Mouse (Mus musculus): ENCODE measurements around the gene Tfpi. TPM values are rescaled to one million over a fixed set of nuclear protein-coding genes. Genes with fewer than 3 reads are reported as not detected.

Gene Tfpi
- total and polyA plus RNA-seq, 2 experiments from 2014 or later = 10.4 to 13.2 TPM

DNA sequence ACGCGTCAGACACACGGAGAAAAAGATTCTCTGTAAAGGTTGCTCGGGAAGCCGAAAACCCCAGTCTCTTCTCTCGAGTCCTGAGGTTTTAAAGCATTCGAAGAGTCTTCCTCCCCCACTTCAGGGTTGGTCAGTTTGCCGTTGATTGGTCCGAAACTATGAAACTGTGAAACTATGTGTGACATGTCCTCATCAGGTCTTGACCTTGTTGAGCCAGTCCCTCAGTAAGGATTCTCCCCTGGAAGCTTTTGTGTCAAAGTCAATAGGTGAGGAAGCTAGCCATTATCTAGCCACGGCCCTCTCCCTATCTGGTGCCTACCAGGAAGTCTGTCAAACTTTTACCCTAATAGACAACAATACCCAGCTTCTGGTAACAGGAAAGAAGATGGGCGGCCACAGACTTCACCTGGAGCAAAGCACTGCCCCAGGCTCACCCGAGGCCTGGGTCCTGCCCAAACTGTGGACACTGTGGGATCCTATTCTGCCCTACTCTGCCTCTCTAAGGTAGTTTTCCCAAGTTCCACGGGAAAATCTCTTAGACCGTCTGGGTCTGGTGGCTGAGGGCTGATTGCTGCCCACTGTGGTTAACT, 2.5 kb downstream of the Tfpi start:
- Histone ChIP-seq H3K4me3 (ENCODE audit: low read depth, low read length) (no peak overlapping the region), H3K36me3 (ENCODE audit: insufficient read depth, low read length) (no peaks in the 10 kb centered on the region), H3K27me3 (ENCODE audit: insufficient read depth, low read length) (no peaks in the 10 kb centered on the region), H3K4me2 (ENCODE audit: low read depth, low read length, poor library complexity, severe bottlenecking) (no peak overlapping the region), H3K27ac (ENCODE audit: low read depth, low read length) (no peak overlapping the region), H3K9me3 (ENCODE audit: low read length) (no peaks in the 10 kb centered on the region), H3K4me1 (ENCODE audit: insufficient read depth, low read length) (no peaks in the 10 kb centered on the region), H3K9ac (replicated peaks; ENCODE audit: low read length, poor library complexity, severe bottlenecking) (no peak overlapping the region)
- WGBS = 72% methylated on average over 14 of the region's 14 CpGs
- DNase-seq (ENCODE audit: low spot score) (no peak), ATAC-seq (ENCODE audit: low FRiP score) (no peak)
- no peak for TF ChIP-seq CTCF (IDR thresholded peaks at IDR 0.05)

- ATAC-seq (ENCODE audit: low FRiP score) (no peak), DNase-seq (ENCODE audit: low spot score) (no peak)
- Histone ChIP-seq H3K9ac (replicated peaks; ENCODE audit: low read length, poor library complexity, severe bottlenecking) (no peak overlapping the region), H3K9me3 (ENCODE audit: low read length) (no peaks in the 10 kb centered on the region), H3K4me3 (ENCODE audit: low read depth, low read length) (no peak overlapping the region), H3K4me1 (ENCODE audit: insufficient read depth, low read length) (no peaks in the 10 kb centered on the region), H3K27me3 (ENCODE audit: insufficient read depth, low read length) (no peaks in the 10 kb centered on the region), H3K4me2 (ENCODE audit: low read depth, low read length, poor library complexity, severe bottlenecking) (no peak overlapping the region), H3K36me3 (ENCODE audit: insufficient read depth, low read length) (no peaks in the 10 kb centered on the region), H3K27ac (ENCODE audit: low read depth, low read length) (no peak overlapping the region)
- WGBS = 89% methylated on average over 4 of the region's 4 CpGs
- no peak for TF ChIP-seq CTCF (IDR thresholded peaks at IDR 0.05)
Observed at GRCm38 (mm10) chr2:84467391-84467790, 9.2 kb downstream of the Tfpi start.

GRCm38 (mm10) chr2:84464956-84465355, 11.6 kb downstream of the Tfpi start:
- ATAC-seq (ENCODE audit: low FRiP score) = no peak
- H3K27me3 ChIP-seq (ENCODE audit: insufficient read depth, low read length) = no peaks in the 10 kb centered on the region
- no peaks in the 10 kb centered on the region for H3K4me1 ChIP-seq (ENCODE audit: insufficient read depth, low read length)
- no peak overlapping the region for H3K27ac ChIP-seq (ENCODE audit: low read depth, low read length)
- no peak for DNase-seq (ENCODE audit: low spot score)
- H3K36me3 ChIP-seq (ENCODE audit: insufficient read depth, low read length) = no peaks in the 10 kb centered on the region
- WGBS = 48% methylated on average over 7 of the region's 7 CpGs
- no peak overlapping the region for H3K9ac ChIP-seq (replicated peaks; ENCODE audit: low read length, poor library complexity, severe bottlenecking)
- TF ChIP-seq CTCF (IDR thresholded peaks at IDR 0.05) = no peak
- H3K4me3 ChIP-seq (ENCODE audit: low read depth, low read length) = no peak overlapping the region
- H3K9me3 ChIP-seq (ENCODE audit: low read length) = no peaks in the 10 kb centered on the region
- H3K4me2 ChIP-seq (ENCODE audit: low read depth, low read length, poor library complexity, severe bottlenecking) = no peak overlapping the region

GRCm38 (mm10) chr2:84462411-84462810, 14.2 kb downstream of the Tfpi start:
- no peaks in the 10 kb centered on the region for H3K27me3 ChIP-seq (ENCODE audit: insufficient read depth, low read length)
- no peak overlapping the region for H3K4me3 ChIP-seq (ENCODE audit: low read depth, low read length)
- TF ChIP-seq CTCF (IDR thresholded peaks at IDR 0.05) = no peak
- no peaks in the 10 kb centered on the region for H3K36me3 ChIP-seq (ENCODE audit: insufficient read depth, low read length)
- H3K4me2 ChIP-seq (ENCODE audit: low read depth, low read length, poor library complexity, severe bottlenecking) = no peak overlapping the region
- no peaks in the 10 kb centered on the region for H3K4me1 ChIP-seq (ENCODE audit: insufficient read depth, low read length)
- no peak overlapping the region for H3K9ac ChIP-seq (replicated peaks; ENCODE audit: low read length, poor library complexity, severe bottlenecking)
- DNase-seq (ENCODE audit: low spot score) (no peak), ATAC-seq (ENCODE audit: low FRiP score) (no peak)
- WGBS = 94% methylated on average over 3 of the region's 3 CpGs
- H3K9me3 ChIP-seq (ENCODE audit: low read length) = no peaks in the 10 kb centered on the region
- H3K27ac ChIP-seq (ENCODE audit: low read depth, low read length) = no peak overlapping the region

- Histone ChIP-seq H3K4me1 (ENCODE audit: insufficient read depth, low read length) (no peaks in the 10 kb centered on the region), H3K4me2 (ENCODE audit: low read depth, low read length, poor library complexity, severe bottlenecking) (no peak overlapping the region), H3K4me3 (ENCODE audit: low read depth, low read length) (no peak overlapping the region), H3K9me3 (ENCODE audit: low read length) (no peaks in the 10 kb centered on the region), H3K36me3 (ENCODE audit: insufficient read depth, low read length) (no peaks in the 10 kb centered on the region), H3K9ac (replicated peaks; ENCODE audit: low read length, poor library complexity, severe bottlenecking) (no peak overlapping the region), H3K27ac (ENCODE audit: low read depth, low read length) (no peak overlapping the region), H3K27me3 (ENCODE audit: insufficient read depth, low read length) (no peaks in the 10 kb centered on the region)
- ATAC-seq (ENCODE audit: low FRiP score) (no peak), DNase-seq (ENCODE audit: low spot score) (no peak)
- 66% methylated on average over 11 of the region's 11 CpGs for WGBS
- no peak for TF ChIP-seq CTCF (IDR thresholded peaks at IDR 0.05)
Observed at GRCm38 (mm10) chr2:84459651-84460177, 16.9 kb downstream of the Tfpi start.

GRCm38 (mm10) chr2:84457221-84457620, 19.4 kb downstream of the Tfpi start:
- no peak for TF ChIP-seq CTCF (IDR thresholded peaks at IDR 0.05)
- no peaks in the 10 kb centered on the region for H3K9me3 ChIP-seq (ENCODE audit: low read length)
- DNase-seq (ENCODE audit: low spot score) = no peak
- H3K4me2 ChIP-seq (ENCODE audit: low read depth, low read length, poor library complexity, severe bottlenecking) = no peak overlapping the region
- ATAC-seq (ENCODE audit: low FRiP score) = no peak
- H3K36me3 ChIP-seq (ENCODE audit: insufficient read depth, low read length) = no peaks in the 10 kb centered on the region
- H3K4me3 ChIP-seq (ENCODE audit: low read depth, low read length) = no peak overlapping the region
- no peak overlapping the region for H3K9ac ChIP-seq (replicated peaks; ENCODE audit: low read length, poor library complexity, severe bottlenecking)
- H3K27ac ChIP-seq (ENCODE audit: low read depth, low read length) = no peak overlapping the region
- WGBS = 84% methylated on average over 6 of the region's 6 CpGs
- no peaks in the 10 kb centered on the region for H3K4me1 ChIP-seq (ENCODE audit: insufficient read depth, low read length)
- no peaks in the 10 kb centered on the region for H3K27me3 ChIP-seq (ENCODE audit: insufficient read depth, low read length)
